Mouse (Mus musculus): ENCODE results near the gene Rnf44. TPM values are rescaled to one million over a fixed set of nuclear protein-coding genes. Genes with fewer than 3 reads are reported as not detected.

The Rnf44 gene
- polyA plus RNA-seq, 1 experiment from 2014 or later = 83.9 TPM

- no peak for ATAC-seq (ENCODE audit: insufficient number of reproducible peaks, insufficient read depth, low FRiP score, low read depth)
- Histone ChIP-seq H3K36me3 (ENCODE audit: control insufficient read depth, insufficient read depth, low read length) (no peaks in the 10 kb centered on the region), H3K27ac (ENCODE audit: low read length) (no peak overlapping the region), H3K9ac (replicated peaks; ENCODE audit: low read depth, low read length) (no peak overlapping the region), H3K4me3 (ENCODE audit: low read depth, low read length) (peak overlapping the region; percentile 96; the same call in 1 of the 2 replicates), H3K27me3 (ENCODE audit: control insufficient read depth, insufficient read depth, low read length) (no peaks in the 10 kb centered on the region), H3K9me3 (ENCODE audit: control insufficient read depth, low read depth, low read length) (no peaks in the 10 kb centered on the region), H3K4me2 (replicated peaks; ENCODE audit: low read depth, low read length) (peak overlapping the region; percentile 99), H3K4me1 (ENCODE audit: control insufficient read depth, insufficient read depth, low read length) (peaks cover 18% of the 10 kb centered on the region)
Measured at GRCm38 (mm10) chr13:54691737-54692136, 2.0 kb downstream of the Rnf44 start.

- no peak overlapping the region for H3K4me2 ChIP-seq (replicated peaks; ENCODE audit: low read depth, low read length)
- no peak overlapping the region for H3K9ac ChIP-seq (replicated peaks; ENCODE audit: low read depth, low read length)
- H3K27ac ChIP-seq (ENCODE audit: low read length) = no peak overlapping the region
- H3K9me3 ChIP-seq (ENCODE audit: control insufficient read depth, low read depth, low read length) = no peaks in the 10 kb centered on the region
- no peaks in the 10 kb centered on the region for H3K36me3 ChIP-seq (ENCODE audit: control insufficient read depth, insufficient read depth, low read length)
- H3K4me3 ChIP-seq (ENCODE audit: low read depth, low read length) = no peak overlapping the region
- ATAC-seq (ENCODE audit: insufficient number of reproducible peaks, insufficient read depth, low FRiP score, low read depth) = no peak
- H3K27me3 ChIP-seq (ENCODE audit: control insufficient read depth, insufficient read depth, low read length) = no peaks in the 10 kb centered on the region
- peaks cover 32% of the 10 kb centered on the region for H3K4me1 ChIP-seq (ENCODE audit: control insufficient read depth, insufficient read depth, low read length)
- WGBS = 95% methylated on average over 8 of the region's 8 CpGs
Measured at GRCm38 (mm10) chr13:54690151-54690740, 3.5 kb downstream of the Rnf44 start.

GRCm38 (mm10) chr13:54687575-54688424 is 5.9 kb downstream of the Rnf44 start:
- peak; percentile 89 for ATAC-seq (ENCODE audit: insufficient number of reproducible peaks, insufficient read depth, low FRiP score, low read depth)

DNA sequence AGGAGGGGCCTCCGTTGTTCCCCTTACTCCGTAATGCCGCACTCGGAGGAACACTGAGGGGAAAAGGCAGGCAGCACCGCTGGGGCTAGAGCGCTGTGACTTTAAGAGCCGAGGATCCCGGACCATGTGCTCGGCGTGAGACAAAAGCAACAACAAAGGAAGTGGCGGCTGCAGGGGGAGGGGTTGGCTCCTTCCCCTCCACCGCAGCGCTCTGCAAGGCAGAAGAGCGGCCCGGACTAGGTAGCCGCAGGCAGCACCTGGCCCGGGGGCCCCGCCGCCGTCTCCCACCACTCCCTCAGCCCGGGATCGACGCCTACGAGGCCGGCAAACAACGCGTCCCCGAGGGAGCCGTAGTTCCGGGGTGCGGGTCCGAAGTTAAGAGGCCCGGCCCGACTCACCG is 6.6 kb downstream of the Rnf44 start:
- Histone ChIP-seq H3K36me3 (ENCODE audit: control insufficient read depth, insufficient read depth, low read length) (peaks cover 23% of the 10 kb centered on the region), H3K9ac (replicated peaks; ENCODE audit: low read depth, low read length) (peak overlapping the region; percentile 87), H3K27ac (ENCODE audit: low read length) (peak overlapping the region; percentile 96), H3K4me3 (ENCODE audit: low read depth, low read length) (peak overlapping the region; percentile 97), H3K4me2 (replicated peaks; ENCODE audit: low read depth, low read length) (peak overlapping the region; percentile 83), H3K9me3 (ENCODE audit: control insufficient read depth, low read depth, low read length) (no peaks in the 10 kb centered on the region), H3K27me3 (ENCODE audit: control insufficient read depth, insufficient read depth, low read length) (no peaks in the 10 kb centered on the region), H3K4me1 (ENCODE audit: control insufficient read depth, insufficient read depth, low read length) (peaks cover 29% of the 10 kb centered on the region)
- peak; percentile 59 for ATAC-seq (ENCODE audit: insufficient number of reproducible peaks, insufficient read depth, low FRiP score, low read depth)
- WGBS = 1% methylated on average over 35 of the region's 35 CpGs

More at GRCm38 (mm10) chr13:54687575-54688424, 5.9 kb downstream of the Rnf44 start:
- peaks cover 36% of the 10 kb centered on the region for H3K4me1 ChIP-seq (ENCODE audit: control insufficient read depth, insufficient read depth, low read length)
- peaks cover 17% of the 10 kb centered on the region for H3K36me3 ChIP-seq (ENCODE audit: control insufficient read depth, insufficient read depth, low read length)
- H3K27me3 ChIP-seq (ENCODE audit: control insufficient read depth, insufficient read depth, low read length) = no peaks in the 10 kb centered on the region
- no peaks in the 10 kb centered on the region for H3K9me3 ChIP-seq (ENCODE audit: control insufficient read depth, low read depth, low read length)
- H3K4me2 ChIP-seq (replicated peaks; ENCODE audit: low read depth, low read length) = peak overlapping the region; percentile 83
- peak overlapping the region; percentile 87 for H3K9ac ChIP-seq (replicated peaks; ENCODE audit: low read depth, low read length)
- H3K27ac ChIP-seq (ENCODE audit: low read length) = peak overlapping the region; percentile 96
- H3K4me3 ChIP-seq (ENCODE audit: low read depth, low read length) = peak overlapping the region; percentile 97
- under 1% methylated on average over 81 of the region's 82 CpGs for WGBS

DNA sequence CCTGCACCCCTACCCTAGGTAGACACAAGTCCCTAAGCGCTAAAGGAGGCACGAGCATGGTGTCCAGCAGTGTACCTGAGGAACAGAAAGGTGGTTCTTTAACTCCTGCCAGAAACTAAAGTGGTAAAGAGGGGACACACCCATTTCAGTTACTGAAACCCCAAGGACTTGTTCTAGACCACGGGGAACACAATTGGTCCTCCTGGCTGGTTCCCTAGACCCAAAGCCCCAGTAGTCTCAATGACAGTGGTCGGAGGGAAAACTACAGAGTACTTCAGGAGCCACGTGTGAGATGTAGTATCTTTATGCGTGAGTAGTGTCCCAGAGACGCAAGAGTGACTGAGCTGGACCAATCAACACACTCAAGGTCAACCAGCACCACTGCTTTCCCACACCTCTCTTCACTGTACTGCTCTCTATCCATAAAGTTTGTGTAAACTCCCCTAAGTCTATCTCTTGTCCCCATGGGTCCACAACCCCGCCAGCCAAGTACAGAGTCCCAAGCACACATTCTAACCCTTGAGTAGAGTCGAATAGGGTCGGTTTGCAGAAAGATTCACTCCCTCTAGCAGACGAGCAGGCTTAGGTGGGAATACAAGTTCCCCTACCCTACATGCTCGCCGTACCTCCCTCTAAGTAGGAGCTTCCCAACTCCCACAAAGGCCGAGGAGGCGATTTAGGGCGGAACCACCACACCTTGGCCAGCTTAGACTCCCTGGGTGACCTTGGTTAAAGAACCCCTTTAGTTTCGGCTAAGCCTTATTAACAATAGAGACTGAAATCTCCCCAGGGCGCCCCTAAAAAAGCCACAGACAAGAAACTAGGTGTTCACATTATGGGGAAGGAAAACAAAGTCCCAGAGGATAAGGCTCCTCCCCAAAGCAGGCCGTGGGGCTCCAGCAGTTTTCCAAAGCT is 7.3 kb downstream of the Rnf44 start:
- Histone ChIP-seq H3K27ac (ENCODE audit: low read length) (peak overlapping the region; percentile 96), H3K4me1 (ENCODE audit: control insufficient read depth, insufficient read depth, low read length) (peaks cover 24% of the 10 kb centered on the region), H3K9me3 (ENCODE audit: control insufficient read depth, low read depth, low read length) (no peaks in the 10 kb centered on the region), H3K4me2 (replicated peaks; ENCODE audit: low read depth, low read length) (peak overlapping the region; percentile 83), H3K27me3 (ENCODE audit: control insufficient read depth, insufficient read depth, low read length) (no peaks in the 10 kb centered on the region), H3K4me3 (ENCODE audit: low read depth, low read length) (peak overlapping the region; percentile 97), H3K36me3 (ENCODE audit: control insufficient read depth, insufficient read depth, low read length) (peaks cover 30% of the 10 kb centered on the region), H3K9ac (replicated peaks; ENCODE audit: low read depth, low read length) (peak overlapping the region; percentile 87)
- WGBS = 4% methylated on average over 19 of the region's 19 CpGs
- ATAC-seq (ENCODE audit: insufficient number of reproducible peaks, insufficient read depth, low FRiP score, low read depth) = no peak

- Histone ChIP-seq H3K4me1 (ENCODE audit: control insufficient read depth, insufficient read depth, low read length) (peaks cover 24% of the 10 kb centered on the region), H3K27me3 (ENCODE audit: control insufficient read depth, insufficient read depth, low read length) (no peaks in the 10 kb centered on the region), H3K4me3 (ENCODE audit: low read depth, low read length) (peak overlapping the region; percentile 97; the same call in 1 of the 2 replicates), H3K4me2 (replicated peaks; ENCODE audit: low read depth, low read length) (peak overlapping the region; percentile 83), H3K27ac (ENCODE audit: low read length) (no peak overlapping the region), H3K36me3 (ENCODE audit: control insufficient read depth, insufficient read depth, low read length) (peaks cover 42% of the 10 kb centered on the region), H3K9me3 (ENCODE audit: control insufficient read depth, low read depth, low read length) (no peaks in the 10 kb centered on the region), H3K9ac (replicated peaks; ENCODE audit: low read depth, low read length) (no peak overlapping the region)
- WGBS = 43% methylated on average over 2 of the region's 2 CpGs
- ATAC-seq (ENCODE audit: insufficient number of reproducible peaks, insufficient read depth, low FRiP score, low read depth) = no peak
Measured at GRCm38 (mm10) chr13:54685174-54685573, 8.5 kb downstream of the Rnf44 start.

GRCm38 (mm10) chr13:54684140-54684896 is 9.4 kb downstream of the Rnf44 start:
- Histone ChIP-seq H3K4me3 (ENCODE audit: low read depth, low read length) (no peak overlapping the region), H3K27me3 (ENCODE audit: control insufficient read depth, insufficient read depth, low read length) (no peaks in the 10 kb centered on the region), H3K27ac (ENCODE audit: low read length) (no peak overlapping the region), H3K4me1 (ENCODE audit: control insufficient read depth, insufficient read depth, low read length) (peaks cover 24% of the 10 kb centered on the region), H3K4me2 (replicated peaks; ENCODE audit: low read depth, low read length) (no peak overlapping the region), H3K9ac (replicated peaks; ENCODE audit: low read depth, low read length) (no peak overlapping the region), H3K36me3 (ENCODE audit: control insufficient read depth, insufficient read depth, low read length) (peaks cover 46% of the 10 kb centered on the region), H3K9me3 (ENCODE audit: control insufficient read depth, low read depth, low read length) (no peaks in the 10 kb centered on the region)
- no peak for ATAC-seq (ENCODE audit: insufficient number of reproducible peaks, insufficient read depth, low FRiP score, low read depth)
- 80% methylated on average over 3 of the region's 3 CpGs for WGBS

All from stomach, embryonic 14.5 days (tissue).